Mouse (Mus musculus): ENCODE data around the gene Mfsd13b. TPM values are rescaled to one million over a fixed set of nuclear protein-coding genes. Genes with fewer than 3 reads are reported as not detected.
"Not testable (repeated sequence)": the region's sequence is repeated elsewhere in the genome, so short reads cannot be mapped to it uniquely, and the experiment has no call there.

Mfsd13b gene
- polyA plus RNA-seq, 1 experiment: not detected

- no peaks in the 10 kb centered on the region for H3K4me1 ChIP-seq
- no peak overlapping the region for H3K4me3 ChIP-seq (replicated peaks)
- TF ChIP-seq GATA1 (IDR thresholded peaks at IDR 0.05; ENCODE audit: borderline replicate concordance, low read length) (no peak), FLI1 (IDR thresholded peaks at IDR 0.05; ENCODE audit: low read length) (no peak)
- H3K9me3 ChIP-seq: no peaks in the 10 kb centered on the region
- H3K27me3 ChIP-seq (replicated peaks): peaks cover 23% of the 10 kb centered on the region
- no peaks in the 10 kb centered on the region for H3K36me3 ChIP-seq (replicated peaks; ENCODE audit: low read length)
Measured at GRCm38 (mm10) chr7:121011794-121012689, 29.7 kb downstream of the Mfsd13b start.

GRCm38 (mm10) chr7:121014486-121014885, 32.2 kb downstream of the Mfsd13b start:
- no peak for TF ChIP-seq GATA1 (IDR thresholded peaks at IDR 0.05; ENCODE audit: borderline replicate concordance, low read length)
- no peak for TF ChIP-seq FLI1 (IDR thresholded peaks at IDR 0.05; ENCODE audit: low read length)
- H3K4me3 ChIP-seq (replicated peaks): no peak overlapping the region
- peaks cover 4% of the 10 kb centered on the region; the same call in 1 of the 2 replicates for H3K4me1 ChIP-seq
- H3K27me3 ChIP-seq (replicated peaks): peaks cover 27% of the 10 kb centered on the region
- no peaks in the 10 kb centered on the region for H3K36me3 ChIP-seq (replicated peaks; ENCODE audit: low read length)
- H3K9me3 ChIP-seq: no peaks in the 10 kb centered on the region

GRCm38 (mm10) chr7:121018778-121019177, 36.5 kb downstream of the Mfsd13b start:
- no peak for TF ChIP-seq GATA1 (IDR thresholded peaks at IDR 0.05; ENCODE audit: borderline replicate concordance, low read length)
- no peak for TF ChIP-seq FLI1 (IDR thresholded peaks at IDR 0.05; ENCODE audit: low read length)
- H3K27me3 ChIP-seq (replicated peaks): peaks cover 18% of the 10 kb centered on the region
- H3K36me3 ChIP-seq (replicated peaks; ENCODE audit: low read length): no peaks in the 10 kb centered on the region
- H3K4me3 ChIP-seq (replicated peaks): no peak overlapping the region
- H3K9me3 ChIP-seq: no peaks in the 10 kb centered on the region
- peaks cover 4% of the 10 kb centered on the region; the same call in 1 of the 2 replicates for H3K4me1 ChIP-seq

GRCm38 (mm10) chr7:121020277-121020676, 38.0 kb downstream of the Mfsd13b start:
- no peak overlapping the region for H3K4me3 ChIP-seq (replicated peaks)
- H3K4me1 ChIP-seq: peaks cover 4% of the 10 kb centered on the region; the same call in 1 of the 2 replicates
- peaks cover 18% of the 10 kb centered on the region for H3K27me3 ChIP-seq (replicated peaks)
- H3K9me3 ChIP-seq: no peaks in the 10 kb centered on the region
- TF ChIP-seq FLI1 (IDR thresholded peaks at IDR 0.05; ENCODE audit: low read length): no peak
- no peak for TF ChIP-seq GATA1 (IDR thresholded peaks at IDR 0.05; ENCODE audit: borderline replicate concordance, low read length)
- no peaks in the 10 kb centered on the region for H3K36me3 ChIP-seq (replicated peaks; ENCODE audit: low read length)

GRCm38 (mm10) chr7:121025221-121026008, 43.1 kb downstream of the Mfsd13b start:
- TF ChIP-seq FLI1 (IDR thresholded peaks at IDR 0.05; ENCODE audit: low read length) (no peak), GATA1 (IDR thresholded peaks at IDR 0.05; ENCODE audit: borderline replicate concordance, low read length) (no peak)
- H3K27me3 ChIP-seq (replicated peaks): peaks cover 31% of the 10 kb centered on the region
- H3K4me3 ChIP-seq (replicated peaks): no peak overlapping the region
- H3K9me3 ChIP-seq: no peaks in the 10 kb centered on the region
- H3K36me3 ChIP-seq (replicated peaks; ENCODE audit: low read length): no peaks in the 10 kb centered on the region
- H3K4me1 ChIP-seq: peaks cover 8% of the 10 kb centered on the region

GRCm38 (mm10) chr7:121026300-121026699, 44.0 kb downstream of the Mfsd13b start:
- Histone ChIP-seq H3K9me3 (no peaks in the 10 kb centered on the region), H3K4me1 (peaks cover 10% of the 10 kb centered on the region), H3K36me3 (replicated peaks; ENCODE audit: low read length) (no peaks in the 10 kb centered on the region), H3K27me3 (replicated peaks) (peaks cover 35% of the 10 kb centered on the region), H3K4me3 (replicated peaks) (no peak overlapping the region)
- TF ChIP-seq FLI1 (IDR thresholded peaks at IDR 0.05; ENCODE audit: low read length) (no peak), GATA1 (IDR thresholded peaks at IDR 0.05; ENCODE audit: borderline replicate concordance, low read length) (no peak)

- peaks cover 36% of the 10 kb centered on the region for H3K27me3 ChIP-seq (replicated peaks)
- not testable (repeated sequence) for H3K4me3 ChIP-seq (replicated peaks)
- H3K4me1 ChIP-seq: peaks cover 16% of the 10 kb centered on the region
Measured at GRCm38 (mm10) chr7:121029947-121030346, 47.6 kb downstream of the Mfsd13b start.

GRCm38 (mm10) chr7:121033856-121034652, 51.7 kb downstream of the Mfsd13b start, which contains the start of gene Mettl9:
Mettl9 (plus strand) TSS chr7:121034445.
- H3K36me3 ChIP-seq (replicated peaks; ENCODE audit: low read length): no peaks in the 10 kb centered on the region
- no peak for TF ChIP-seq FLI1 (IDR thresholded peaks at IDR 0.05; ENCODE audit: low read length)
- H3K4me3 ChIP-seq (replicated peaks): peak within 1 kb of the TSS; percentile 97
- H3K4me1 ChIP-seq: peaks cover 31% of the 10 kb centered on the region
- H3K9me3 ChIP-seq: 0 out of 2 replicates have a peak, but pooled peaks cover 4% of the 10 kb centered on the region
- peaks cover 16% of the 10 kb centered on the region for H3K27me3 ChIP-seq (replicated peaks)

More at GRCm38 (mm10) chr7:121029947-121030346, 47.6 kb downstream of the Mfsd13b start:
- not testable (repeated sequence) for H3K9me3 ChIP-seq; H3K36me3 ChIP-seq (replicated peaks; ENCODE audit: low read length)

GRCm38 (mm10) chr7:121034701-121035141, 52.4 kb downstream of the Mfsd13b start:
- TF ChIP-seq GATA1 (IDR thresholded peaks at IDR 0.05; ENCODE audit: borderline replicate concordance, low read length) (no peak), FLI1 (IDR thresholded peaks at IDR 0.05; ENCODE audit: low read length) (no peak)
- 0 out of 2 replicates have a peak, but pooled peaks cover 4% of the 10 kb centered on the region for H3K9me3 ChIP-seq
- no peaks in the 10 kb centered on the region for H3K36me3 ChIP-seq (replicated peaks; ENCODE audit: low read length)
- peaks cover 33% of the 10 kb centered on the region for H3K4me1 ChIP-seq
- peak overlapping the region; percentile 97 for H3K4me3 ChIP-seq (replicated peaks)
- H3K27me3 ChIP-seq (replicated peaks): peaks cover 16% of the 10 kb centered on the region
